Mouse (Mus musculus) C2C12 (cell line): Measurements from ENCODE around the gene Mogat1. TPM values are rescaled to one million over a fixed set of nuclear protein-coding genes. Genes with fewer than 3 reads are reported as not detected.

Experiments
- H3K27me3 ChIP-seq: one replicate; pipeline ENCODE4 v1.6.1; 2011; ENCODE audit not compliant: control insufficient read depth, insufficient read depth, insufficient read length
- H3K36me3 ChIP-seq: one replicate; pipeline ENCODE4 v1.6.1; 2011; ENCODE audit not compliant: control insufficient read depth, insufficient read depth
- H3K4me3 ChIP-seq: one replicate; pipeline ENCODE4 v1.5.1; 2011; ENCODE audit warnings: mild to moderate bottlenecking, control low read depth; ENCODE audit not compliant: poor library complexity, insufficient read depth, severe bottlenecking
- H3K79me2 ChIP-seq: one replicate; pipeline ENCODE4 v1.6.1; 2011; ENCODE audit not compliant: control insufficient read depth, insufficient read depth
- H3K79me3 ChIP-seq: one replicate; pipeline ENCODE4 v1.6.1; 2011; ENCODE audit warnings: low read depth, control low read depth
- H3ac ChIP-seq: one replicate; pipeline ENCODE3; 2011; ENCODE audit warnings: low read depth; ENCODE audit not compliant: control insufficient read depth, insufficient read length
- CEBPB ChIP-seq: IDR thresholded peaks from one replicate; pipeline ENCODE4 v1.6.1; 2011; ENCODE audit warnings: low read depth, mild to moderate bottlenecking, control low read depth, moderate library complexity
- CTCF ChIP-seq: IDR thresholded peaks from one replicate; pipeline ENCODE4 v1.5.1; 2011; ENCODE audit not compliant: control insufficient read depth, insufficient read depth, insufficient read length
- FOSL1 ChIP-seq: IDR thresholded peaks from one replicate; pipeline ENCODE4 v1.8.0; 2011; ENCODE audit warnings: mild to moderate bottlenecking, low read length; ENCODE audit not compliant: poor library complexity, insufficient read depth, severe bottlenecking
- MAX ChIP-seq: IDR thresholded peaks from one replicate; pipeline ENCODE4 v1.6.1; 2011; ENCODE audit warnings: mild to moderate bottlenecking, control low read depth
- MYOD1 ChIP-seq: IDR thresholded peaks from one replicate; pipeline ENCODE4 v1.6.1; 2011; ENCODE audit warnings: low read depth; ENCODE audit not compliant: control insufficient read depth, insufficient read length
- MYOG ChIP-seq: IDR thresholded peaks from one replicate; pipeline ENCODE4 v1.6.1; 2011; ENCODE audit not compliant: control insufficient read depth, insufficient read length; ENCODE audit errors: extremely low read depth
- USF1 ChIP-seq: IDR thresholded peaks from one replicate; pipeline ENCODE4 v1.6.1; 2011; ENCODE audit warnings: low read depth, mild to moderate bottlenecking, control low read depth, moderate library complexity
- polyA plus RNA-seq: library from polyadenylated mRNA; unstranded; fragments of >200 nt; fragmentation: generic; extraction: Trizol; gene quantifications from one replicate; pipeline ENCODE4 v1.2.1, GENCODE M21; 2012; ENCODE audit warnings: missing spikeins

Mogat1 gene
- polyA plus RNA-seq, 1 experiment: not detected

DNA sequence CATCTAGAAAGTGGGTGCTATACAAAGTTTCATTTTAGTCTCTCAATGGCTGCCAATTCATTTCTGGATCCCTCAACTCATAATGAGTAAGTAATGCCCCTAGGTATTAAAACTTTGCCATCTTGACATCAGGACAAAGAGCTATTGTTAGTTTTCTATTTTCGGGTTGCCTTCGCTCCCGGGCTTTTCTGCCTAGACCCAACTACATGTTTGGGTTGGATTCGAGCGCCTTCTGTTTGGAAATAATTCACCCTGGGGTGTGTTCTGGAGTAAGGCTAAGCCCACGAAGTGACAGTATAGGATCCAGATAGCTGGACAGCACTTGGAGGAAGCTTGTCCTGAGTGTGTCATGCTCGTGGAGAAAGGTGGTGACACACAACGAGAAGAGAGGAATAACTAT lies 2.0 kb downstream of the Mogat1 start:
- Histone ChIP-seq H3K4me3 (no peak overlapping the region), H3K79me3 (no peaks in the 10 kb centered on the region), H3ac (no peak overlapping the region), H3K36me3 (no peaks in the 10 kb centered on the region), H3K79me2 (no peaks in the 10 kb centered on the region), H3K27me3 (peaks cover 28% of the 10 kb centered on the region)
- TF ChIP-seq CEBPB: no peak
- TF ChIP-seq MYOD1: no peak
- TF ChIP-seq MYOG: no peak
- no peak for TF ChIP-seq CTCF
- TF ChIP-seq FOSL1: no peak
- no peak for TF ChIP-seq USF1
- no peak for TF ChIP-seq MAX

DNA sequence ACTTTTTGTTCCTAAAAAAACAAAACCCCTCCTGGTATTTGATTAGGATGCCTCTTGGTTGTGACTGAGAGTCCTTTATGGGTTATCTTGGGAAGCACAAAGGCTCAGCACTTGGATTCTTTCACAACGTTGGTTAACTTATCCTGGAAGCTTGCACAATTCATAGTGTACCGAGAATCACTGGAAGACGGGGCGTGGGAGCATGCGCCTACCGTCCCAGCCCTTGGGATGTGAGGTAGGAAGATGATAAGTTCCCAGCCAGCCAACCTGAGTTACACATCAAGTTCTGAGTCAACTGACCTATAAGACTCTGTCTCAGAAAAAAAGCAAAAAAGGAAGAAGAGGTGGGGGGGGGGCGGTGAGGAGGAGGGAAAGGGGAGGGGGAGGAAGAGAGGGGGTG lies 8.1 kb downstream of the Mogat1 start:
- Histone ChIP-seq H3K79me2 (no peaks in the 10 kb centered on the region), H3K79me3 (no peaks in the 10 kb centered on the region), H3K4me3 (no peak overlapping the region), H3ac (no peak overlapping the region), H3K27me3 (peaks cover 6% of the 10 kb centered on the region), H3K36me3 (no peaks in the 10 kb centered on the region)
- TF ChIP-seq CTCF (no peak), USF1 (no peak), CEBPB (no peak), MAX (no peak)

DNA sequence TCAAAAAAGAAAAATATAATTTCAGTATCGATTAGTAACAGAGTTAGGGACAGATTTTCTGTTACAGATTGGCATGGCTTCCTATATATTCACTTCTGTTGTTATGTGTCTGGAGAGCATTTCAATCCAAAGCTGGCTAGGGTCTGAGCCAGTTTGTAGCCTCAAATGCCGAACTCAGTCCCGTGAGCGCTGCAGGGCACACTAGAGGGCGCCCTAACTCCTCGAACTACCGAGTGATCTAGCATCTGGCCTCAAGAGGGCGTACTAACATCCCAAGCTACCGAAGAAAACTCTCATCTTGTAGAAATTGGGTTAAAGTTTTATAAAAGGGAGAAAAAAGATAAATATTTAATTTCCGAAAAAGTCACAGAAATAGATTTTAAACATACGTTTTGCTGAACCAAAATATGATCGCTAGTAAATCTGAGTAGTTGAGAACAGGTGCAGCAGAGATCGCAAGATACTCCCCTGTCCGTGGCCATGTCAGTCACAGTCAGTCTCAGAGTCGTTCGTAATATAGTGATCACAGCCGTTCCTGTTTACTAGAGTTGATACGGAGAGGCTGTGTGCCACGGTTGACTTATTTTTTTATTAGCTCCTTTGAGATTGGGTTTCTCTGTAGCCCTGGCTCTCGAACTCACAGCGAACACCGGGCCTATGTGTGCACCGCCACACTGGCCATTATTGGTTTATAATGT lies 14.5 kb downstream of the Mogat1 start:
- TF ChIP-seq MYOD1 (no peak), USF1 (no peak), CTCF (peak; percentile 98)

DNA sequence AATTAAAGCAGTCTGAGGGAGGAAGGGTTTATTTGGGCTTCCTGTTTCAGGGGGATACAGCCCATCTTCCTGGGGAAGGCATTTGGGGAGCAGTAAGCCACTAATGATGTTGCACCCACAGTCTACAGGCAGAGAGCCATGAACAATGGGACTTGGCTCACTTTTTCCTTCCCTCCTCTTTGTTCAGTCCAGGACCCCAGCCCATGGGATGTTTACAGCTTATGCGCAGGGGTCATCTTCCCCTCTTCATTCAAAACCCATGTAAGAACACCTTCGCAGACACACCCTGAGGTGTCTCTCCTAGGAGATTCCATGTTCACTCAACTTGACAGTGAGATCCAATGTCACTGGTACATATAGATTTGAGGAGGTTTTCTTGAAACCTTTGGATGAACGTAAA lies 17.6 kb downstream of the Mogat1 start:
- H3K4me3 ChIP-seq: no peak overlapping the region
- no peak overlapping the region for H3ac ChIP-seq
- no peaks in the 10 kb centered on the region for H3K79me3 ChIP-seq
- H3K27me3 ChIP-seq: no peaks in the 10 kb centered on the region
- TF ChIP-seq MYOG (no peak), FOSL1 (no peak), CEBPB (no peak), MAX (no peak), CTCF (no peak), USF1 (no peak), MYOD1 (no peak)
- no peaks in the 10 kb centered on the region for H3K36me3 ChIP-seq
- H3K79me2 ChIP-seq: no peaks in the 10 kb centered on the region

More for the DNA sequence above, 14.5 kb downstream of the Mogat1 start:
- Histone ChIP-seq H3K27me3 (no peaks in the 10 kb centered on the region), H3K79me3 (no peaks in the 10 kb centered on the region), H3K4me3 (no peak overlapping the region), H3ac (no peak overlapping the region), H3K36me3 (no peaks in the 10 kb centered on the region), H3K79me2 (no peaks in the 10 kb centered on the region)

DNA sequence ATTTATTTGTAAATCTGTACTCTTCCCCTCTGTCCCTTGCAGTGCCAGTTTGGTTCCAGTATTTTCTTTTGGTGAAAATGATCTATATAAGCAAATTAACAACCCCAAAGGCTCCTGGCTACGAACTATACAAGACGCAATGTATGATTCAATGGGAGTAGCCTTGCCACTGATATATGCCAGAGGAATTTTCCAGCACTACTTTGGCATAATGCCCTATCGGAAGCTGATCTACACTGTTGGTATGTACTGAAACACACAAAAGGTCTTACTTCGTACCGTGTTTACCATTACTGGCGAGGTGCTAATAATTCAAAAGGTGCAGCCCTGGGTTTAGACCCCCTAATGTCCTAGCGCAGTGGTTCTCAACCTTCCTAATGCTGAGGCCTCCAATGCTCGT lies 18.2 kb downstream of the Mogat1 start:
- no peaks in the 10 kb centered on the region for H3K36me3 ChIP-seq
- no peaks in the 10 kb centered on the region for H3K79me3 ChIP-seq
- H3K4me3 ChIP-seq: no peak overlapping the region
- H3K27me3 ChIP-seq: no peaks in the 10 kb centered on the region
- TF ChIP-seq USF1 (no peak), CTCF (no peak), MAX (no peak), FOSL1 (no peak), CEBPB (no peak)
- H3K79me2 ChIP-seq: no peaks in the 10 kb centered on the region
- H3ac ChIP-seq: no peak overlapping the region

DNA sequence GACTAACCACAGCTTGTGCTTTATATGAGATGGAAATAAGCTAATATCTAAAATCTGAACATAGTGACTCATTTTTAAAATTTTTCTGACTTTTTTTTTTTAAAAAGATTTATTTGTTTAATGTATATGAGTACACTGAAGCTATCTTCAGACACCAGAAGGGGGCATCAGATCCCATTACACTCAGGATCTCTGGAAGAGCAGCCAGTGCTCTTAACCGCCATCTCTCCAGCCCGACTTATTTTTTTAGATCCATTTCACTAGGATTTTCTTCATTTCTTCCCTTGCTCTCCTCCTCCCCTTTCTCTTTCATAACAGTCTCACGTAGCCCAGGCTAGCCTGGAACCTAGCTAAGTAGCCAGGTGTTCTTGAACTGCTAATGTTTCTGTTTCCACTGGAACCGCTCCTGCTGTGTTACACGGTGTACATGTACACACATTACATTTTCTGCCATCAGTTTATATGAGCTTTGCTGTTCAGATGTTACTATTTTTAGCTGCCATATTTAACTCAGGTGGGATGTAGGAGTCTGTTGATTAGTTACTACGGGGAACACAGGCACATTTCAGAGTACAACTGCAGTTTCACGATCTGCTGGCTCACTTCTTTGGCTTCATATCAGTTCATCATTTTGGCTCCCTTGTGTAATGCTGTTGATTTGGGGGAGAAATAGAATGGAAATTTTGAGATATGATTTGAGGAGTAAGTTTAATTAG lies 19.9 kb downstream of the Mogat1 start:
- H3K36me3 ChIP-seq: no peaks in the 10 kb centered on the region
- H3ac ChIP-seq: no peak overlapping the region
- H3K27me3 ChIP-seq: no peaks in the 10 kb centered on the region
- TF ChIP-seq MYOD1 (no peak), MYOG (no peak), CEBPB (no peak), CTCF (no peak), MAX (no peak), FOSL1 (no peak)
- no peaks in the 10 kb centered on the region for H3K79me3 ChIP-seq
- no peaks in the 10 kb centered on the region for H3K79me2 ChIP-seq
- no peak overlapping the region for H3K4me3 ChIP-seq
